Mouse (Mus musculus): ENCODE results near the gene Npr3. TPM values are rescaled to one million over a fixed set of nuclear protein-coding genes. Genes with fewer than 3 reads are reported as not detected.
A peak's percentile ranks its signal among the peaks of the same experiment; 100 is the strongest.

Gene Npr3
- 12.0 and 14.8 TPM in 2 replicates for polyA plus RNA-seq (2016; fragmentation: Nextera tagmentation; extraction: Ambion mirVana)

- no peaks in the 10 kb centered on the region for H3K9me3 ChIP-seq
- H3K4me1 ChIP-seq: peaks cover 23% of the 10 kb centered on the region
- H3K27ac ChIP-seq: peak within 1 kb of the TSS; percentile 87
- WGBS: under 1% methylated on average over 42 of the region's 42 CpGs
- peak within 1 kb of the TSS; percentile 73 for H3K4me3 ChIP-seq
- H3K36me3 ChIP-seq: no peaks in the 10 kb centered on the region
- H3K27me3 ChIP-seq (ENCODE audit: insufficient read depth, poor library complexity, severe bottlenecking): peaks cover 9% of the 10 kb centered on the region; the same call in 1 of the 2 replicates
- peak; percentile 81 for DNase-seq (ENCODE audit: low spot score)
Observed at GRCm38 (mm10) chr15:11906571-11907531, at the start of gene Npr3. TSS of gene Npr3 (minus strand) at chr15:11907287.

- Histone ChIP-seq H3K27me3 (ENCODE audit: insufficient read depth, poor library complexity, severe bottlenecking) (no peaks in the 10 kb centered on the region), H3K9me3 (no peaks in the 10 kb centered on the region), H3K4me3 (no peak overlapping the region), H3K36me3 (no peaks in the 10 kb centered on the region), H3K4me1 (no peaks in the 10 kb centered on the region), H3K27ac (no peak overlapping the region)
- WGBS: 65% methylated on average over 7 of the region's 7 CpGs
- no peak for DNase-seq (ENCODE audit: low spot score)
Observed at GRCm38 (mm10) chr15:11956129-11956528, 49.0 kb upstream of the Npr3 start.

- Histone ChIP-seq H3K4me3 (no peak overlapping the region), H3K27ac (no peak overlapping the region), H3K27me3 (ENCODE audit: insufficient read depth, poor library complexity, severe bottlenecking) (no peaks in the 10 kb centered on the region), H3K36me3 (no peaks in the 10 kb centered on the region), H3K9me3 (no peaks in the 10 kb centered on the region), H3K4me1 (no peaks in the 10 kb centered on the region)
- no peak for DNase-seq (ENCODE audit: low spot score)
- WGBS: 58% methylated on average over 4 of the region's 4 CpGs
Observed at GRCm38 (mm10) chr15:11954190-11954589, 47.1 kb upstream of the Npr3 start.

GRCm38 (mm10) chr15:11952159-11952558 is 45.1 kb upstream of the Npr3 start:
- no peak for DNase-seq (ENCODE audit: low spot score)
- H3K36me3 ChIP-seq: no peaks in the 10 kb centered on the region
- H3K27ac ChIP-seq: no peak overlapping the region
- H3K9me3 ChIP-seq: no peaks in the 10 kb centered on the region
- H3K27me3 ChIP-seq (ENCODE audit: insufficient read depth, poor library complexity, severe bottlenecking): no peaks in the 10 kb centered on the region
- 69% methylated on average over 3 of the region's 3 CpGs for WGBS
- H3K4me3 ChIP-seq: no peak overlapping the region
- no peaks in the 10 kb centered on the region for H3K4me1 ChIP-seq

- no peak overlapping the region for H3K4me3 ChIP-seq
- no peaks in the 10 kb centered on the region for H3K36me3 ChIP-seq
- 93% methylated on average over 7 of the region's 7 CpGs for WGBS
- H3K4me1 ChIP-seq: no peaks in the 10 kb centered on the region
- H3K27me3 ChIP-seq (ENCODE audit: insufficient read depth, poor library complexity, severe bottlenecking): no peaks in the 10 kb centered on the region
- no peaks in the 10 kb centered on the region for H3K9me3 ChIP-seq
- no peak overlapping the region for H3K27ac ChIP-seq
- no peak for DNase-seq (ENCODE audit: low spot score)
Observed at GRCm38 (mm10) chr15:11951181-11951580, 44.1 kb upstream of the Npr3 start.

GRCm38 (mm10) chr15:11950144-11950543 is 43.1 kb upstream of the Npr3 start:
- no peaks in the 10 kb centered on the region for H3K27me3 ChIP-seq (ENCODE audit: insufficient read depth, poor library complexity, severe bottlenecking)
- H3K9me3 ChIP-seq: no peaks in the 10 kb centered on the region
- no peaks in the 10 kb centered on the region for H3K4me1 ChIP-seq
- no peaks in the 10 kb centered on the region for H3K36me3 ChIP-seq
- 92% methylated on average over 9 of the region's 10 CpGs for WGBS
- no peak overlapping the region for H3K4me3 ChIP-seq
- H3K27ac ChIP-seq: no peak overlapping the region
- DNase-seq (ENCODE audit: low spot score): peak; percentile 61

GRCm38 (mm10) chr15:11949490-11949889 is 42.4 kb upstream of the Npr3 start:
- Histone ChIP-seq H3K4me1 (no peaks in the 10 kb centered on the region), H3K27ac (no peak overlapping the region), H3K9me3 (no peaks in the 10 kb centered on the region), H3K36me3 (no peaks in the 10 kb centered on the region), H3K4me3 (no peak overlapping the region), H3K27me3 (ENCODE audit: insufficient read depth, poor library complexity, severe bottlenecking) (no peaks in the 10 kb centered on the region)
- DNase-seq (ENCODE audit: low spot score): no peak
- 89% methylated on average over 3 of the region's 3 CpGs for WGBS

DNA sequence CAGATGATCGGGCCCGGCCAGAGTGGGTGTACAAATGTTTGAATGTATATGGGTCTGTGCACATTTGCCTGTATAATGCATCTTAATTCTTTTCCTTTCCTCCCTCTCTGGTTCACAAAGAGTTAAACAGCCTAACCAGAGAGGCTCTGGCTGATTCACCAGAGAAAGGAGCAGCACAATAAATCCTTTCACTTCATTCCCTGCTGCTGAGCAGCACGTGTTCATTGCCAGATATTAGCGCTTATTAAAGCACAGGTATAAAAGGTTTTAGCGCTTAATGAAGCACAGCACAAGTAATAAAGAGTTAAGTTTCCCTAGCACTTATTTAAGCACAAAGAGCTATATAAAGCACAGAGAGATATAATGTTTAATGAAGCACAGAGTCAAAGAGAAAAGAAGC is 33.8 kb upstream of the Npr3 start:
- Histone ChIP-seq H3K4me3 (no peak overlapping the region), H3K27ac (no peak overlapping the region), H3K36me3 (no peaks in the 10 kb centered on the region), H3K9me3 (no peaks in the 10 kb centered on the region), H3K4me1 (no peaks in the 10 kb centered on the region), H3K27me3 (ENCODE audit: insufficient read depth, poor library complexity, severe bottlenecking) (no peaks in the 10 kb centered on the region)
- peak; percentile 19 for DNase-seq (ENCODE audit: low spot score)
- 76% methylated on average over 5 of the region's 5 CpGs for WGBS

- no peak for DNase-seq (ENCODE audit: low spot score)
- Histone ChIP-seq H3K4me1 (no peaks in the 10 kb centered on the region), H3K27ac (no peak overlapping the region), H3K4me3 (no peak overlapping the region), H3K9me3 (no peaks in the 10 kb centered on the region), H3K36me3 (no peaks in the 10 kb centered on the region), H3K27me3 (ENCODE audit: insufficient read depth, poor library complexity, severe bottlenecking) (no peaks in the 10 kb centered on the region)
- WGBS: 73% methylated on average over 3 of the region's 3 CpGs
Observed at GRCm38 (mm10) chr15:11927742-11928141, 20.7 kb upstream of the Npr3 start.

GRCm38 (mm10) chr15:11914101-11914500 is 7.0 kb upstream of the Npr3 start:
- 74% methylated on average over 9 of the region's 9 CpGs for WGBS
- Histone ChIP-seq H3K27me3 (ENCODE audit: insufficient read depth, poor library complexity, severe bottlenecking) (no peaks in the 10 kb centered on the region), H3K4me1 (no peaks in the 10 kb centered on the region), H3K4me3 (no peak overlapping the region), H3K27ac (no peak overlapping the region), H3K9me3 (no peaks in the 10 kb centered on the region), H3K36me3 (no peaks in the 10 kb centered on the region)
- DNase-seq (ENCODE audit: low spot score): no peak

DNA sequence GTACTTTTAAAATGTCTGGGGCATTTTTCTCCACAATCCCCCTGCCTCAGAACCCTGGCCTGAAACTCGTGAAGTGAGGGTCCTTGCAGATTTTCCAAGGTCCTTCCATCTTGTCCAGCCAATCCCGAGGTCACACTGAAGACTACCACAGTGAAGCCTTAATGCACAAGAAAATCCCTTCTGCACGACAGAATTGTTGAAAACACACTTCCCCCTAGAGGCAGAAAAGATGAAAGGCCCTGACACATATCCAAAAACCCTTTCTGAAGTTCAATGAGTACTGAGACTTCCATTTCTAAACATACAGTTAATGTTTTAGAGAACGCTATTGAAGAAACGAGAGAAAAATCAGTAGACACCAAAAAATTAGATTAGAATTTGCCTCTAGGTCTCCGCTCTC is 2.8 kb upstream of the Npr3 start:
- H3K4me1 ChIP-seq: peaks cover 9% of the 10 kb centered on the region
- no peak for DNase-seq (ENCODE audit: low spot score)
- H3K27ac ChIP-seq: no peak overlapping the region
- H3K9me3 ChIP-seq: no peaks in the 10 kb centered on the region
- H3K4me3 ChIP-seq: no peak overlapping the region
- 38% methylated on average over 6 of the region's 6 CpGs for WGBS
- H3K36me3 ChIP-seq: no peaks in the 10 kb centered on the region
- H3K27me3 ChIP-seq (ENCODE audit: insufficient read depth, poor library complexity, severe bottlenecking): peaks cover 2% of the 10 kb centered on the region; the same call in 1 of the 2 replicates

GRCm38 (mm10) chr15:11908166-11908565 is 1.1 kb upstream of the Npr3 start:
- Histone ChIP-seq H3K4me3 (peak overlapping the region; percentile 73), H3K9me3 (no peaks in the 10 kb centered on the region), H3K4me1 (peaks cover 20% of the 10 kb centered on the region), H3K27ac (no peak overlapping the region), H3K36me3 (no peaks in the 10 kb centered on the region), H3K27me3 (ENCODE audit: insufficient read depth, poor library complexity, severe bottlenecking) (peaks cover 9% of the 10 kb centered on the region; the same call in 1 of the 2 replicates)
- WGBS: 8% methylated on average over 11 of the region's 11 CpGs
- no peak for DNase-seq (ENCODE audit: low spot score)

DNA sequence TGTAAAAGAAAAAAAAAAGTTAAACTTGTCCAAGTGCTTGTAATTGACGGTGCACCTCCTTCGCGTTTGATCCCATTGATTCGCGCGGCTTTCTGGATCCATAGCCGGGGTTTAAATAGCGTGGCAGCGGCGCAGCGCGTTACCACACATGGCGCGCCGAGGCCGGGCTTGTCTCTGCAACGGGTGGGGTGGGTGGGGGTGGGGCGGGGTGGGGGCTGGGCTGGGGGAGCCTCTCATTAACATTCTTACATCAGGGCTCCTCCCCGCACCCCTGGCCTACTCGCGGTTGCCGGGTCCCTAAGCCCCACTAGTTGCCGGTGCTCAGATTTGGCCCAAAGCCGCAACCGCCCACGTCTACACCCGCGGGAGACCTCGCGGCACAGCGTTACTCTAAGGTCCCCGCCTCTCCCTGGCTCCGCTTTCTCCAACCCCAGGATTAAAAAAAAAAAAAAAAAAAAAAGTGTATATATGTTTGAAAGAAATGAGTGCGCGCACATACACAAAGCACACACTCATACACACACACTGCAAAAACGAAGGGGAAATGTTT is 991 bp downstream of the Npr3 start:
- Histone ChIP-seq H3K27me3 (ENCODE audit: insufficient read depth, poor library complexity, severe bottlenecking) (peaks cover 9% of the 10 kb centered on the region; the same call in 1 of the 2 replicates), H3K9me3 (no peaks in the 10 kb centered on the region), H3K27ac (peak overlapping the region; percentile 87; the same call in 1 of the 2 replicates), H3K4me3 (peak overlapping the region; percentile 73), H3K36me3 (no peaks in the 10 kb centered on the region), H3K4me1 (peaks cover 23% of the 10 kb centered on the region)
- WGBS: 1% methylated on average over 36 of the region's 36 CpGs
- DNase-seq (ENCODE audit: low spot score): no peak
